ENCODE assay signal across 8 mouse cellular contexts in the genomic region with DNA sequence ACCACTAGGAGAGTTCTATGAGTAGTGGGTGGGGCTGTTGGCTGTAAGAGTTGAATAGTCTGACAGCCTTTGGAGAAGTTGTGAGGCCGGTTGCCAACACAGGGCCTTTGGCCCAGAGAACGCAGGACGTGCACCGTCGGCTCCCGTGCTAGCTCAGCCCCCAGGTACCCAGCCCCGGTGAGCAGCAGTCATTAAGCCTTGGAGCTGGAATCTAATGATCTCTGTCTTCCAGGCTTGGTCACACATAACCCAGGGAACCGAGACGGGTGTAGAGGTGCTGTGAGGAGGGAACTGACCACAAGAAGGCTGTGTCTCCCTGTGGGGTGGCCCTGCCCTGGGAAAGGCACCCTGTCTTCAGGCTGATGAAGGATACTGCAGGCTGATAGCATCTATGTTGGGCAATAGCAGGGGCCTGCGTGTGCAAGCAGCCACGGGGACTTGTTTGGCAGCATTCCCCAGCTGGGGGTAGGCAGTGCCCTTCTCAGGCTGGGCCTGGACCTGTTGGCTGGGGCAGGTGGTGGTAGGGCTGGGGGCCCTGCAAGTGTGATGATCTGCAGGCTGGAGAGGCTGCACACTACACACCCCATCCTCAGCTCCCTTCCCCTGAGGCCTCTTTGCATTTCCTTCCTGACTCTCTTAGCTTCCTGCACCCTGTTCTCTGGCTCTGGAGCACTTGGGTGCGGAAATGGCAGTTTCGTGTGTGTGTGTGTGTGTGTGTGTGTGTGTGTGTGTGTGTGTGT.
DNase-seq lines count a peak whose midpoint lies in the region; ATAC-seq and TF ChIP-seq lines count a peak whose summit lies in the region.

No protein-coding gene starts in this region.

- no peak overlapping the region for H3K4me3 ChIP-seq in bone marrow, adult 2 months (replicated peaks; ENCODE audit: control insufficient read depth, low read depth, low read length)
- no peak overlapping the region for H3K4me3 ChIP-seq in intestine, embryonic 16.5 days (ENCODE audit: low read length)
- no peak overlapping the region for H3K4me3 ChIP-seq in lung, adult 2 months (replicated peaks; ENCODE audit: extremely low read depth, low read depth, low read length)

- WGBS in bone marrow, adult 2 months, result 8% methylated on average over 13 of the region's 13 CpGs
- WGBS in intestine, embryonic 16.5 days, result 46% methylated on average over 13 of the region's 13 CpGs
- 15% methylated on average over 13 of the region's 13 CpGs for WGBS in lung, adult 2 months

- intact Hi-C loops in left cerebral cortex, postnatal 4 days (cut with DNase I), result no loop called here

- H3K4me1 ChIP-seq in bone marrow, adult 2 months (ENCODE audit: control insufficient read depth, insufficient read depth, low read length), result peaks cover 10% of the 10 kb centered on the region
- H3K4me1 ChIP-seq in intestine, embryonic 16.5 days (ENCODE audit: control insufficient read depth, insufficient read depth, low read length), result peaks cover 42% of the 10 kb centered on the region
- peaks cover 28% of the 10 kb centered on the region for H3K4me1 ChIP-seq in lung, adult 2 months (ENCODE audit: control insufficient read depth, insufficient read depth, low read length)

- ATAC-seq in intestine, embryonic 16.5 days, result peak; percentile 52

- no peaks in the 10 kb centered on the region for H3K9me3 ChIP-seq in intestine, embryonic 16.5 days (ENCODE audit: control insufficient read depth, low read length)

- no peaks in the 10 kb centered on the region for H3K27me3 ChIP-seq in intestine, embryonic 16.5 days (replicated peaks; ENCODE audit: control insufficient read depth, insufficient read depth, low read length)

- TF ChIP-seq POLR2A in bone marrow, adult 2 months (IDR thresholded peaks at IDR 0.05; ENCODE audit: borderline replicate concordance, control insufficient read depth, low read depth, low read length), result no peak
- no peak for TF ChIP-seq POLR2A in lung, adult 2 months (IDR thresholded peaks at IDR 0.05; ENCODE audit: borderline replicate concordance, extremely low read depth, low read depth, low read length)

- no peak for TF ChIP-seq CTCF in bone marrow, adult 2 months (IDR thresholded peaks at IDR 0.05; ENCODE audit: control insufficient read depth, insufficient read depth, low read length)
- TF ChIP-seq CTCF in lung, adult 2 months (IDR thresholded peaks at IDR 0.05; ENCODE audit: insufficient read depth, low read length), result no peak

- H3K27ac ChIP-seq in bone marrow, adult 2 months (ENCODE audit: control insufficient read depth, insufficient read depth, low read depth, low read length, poor library complexity), result peak overlapping the region; percentile 42
- peak overlapping the region; percentile 63 for H3K27ac ChIP-seq in intestine, embryonic 16.5 days (ENCODE audit: low read length)

- peaks cover 11% of the 10 kb centered on the region for H3K36me3 ChIP-seq in intestine, embryonic 16.5 days (ENCODE audit: control insufficient read depth, insufficient read depth, low read length)

- DNase-seq in CD4-positive, CD25-positive, alpha-beta regulatory T cell, adult 2 months (ENCODE audit: low read depth, low spot score), result peak; percentile 57
- peak; percentile 58 for DNase-seq in lung, adult 2 months
- DNase-seq in urinary bladder, adult 2 months (ENCODE audit: low spot score), result peak; percentile 68
- no peak for DNase-seq in spleen, postnatal 14 days (ENCODE audit: low spot score in 2 of 2)
- DNase-seq in left cerebral cortex, postnatal 4 days, result no peak
- DNase-seq in frontal cortex, adult 2 months (ENCODE audit: extremely low spot score in 1 of 2, low spot score in 1 of 2), result no peak

- H3K9ac ChIP-seq in intestine, embryonic 16.5 days (ENCODE audit: low read depth, low read length), result peak overlapping the region; percentile 47

- no peak overlapping the region for H3K4me2 ChIP-seq in intestine, embryonic 16.5 days (ENCODE audit: low read depth, low read length)

Comparison
In these comparisons a context has a peak if more than half of its experiments do, and no peak if none do; other contexts are left out.
1. DNase-seq: peak in CD4-positive, CD25-positive, alpha-beta regulatory T cell, adult 2 months (single experiment), lung, adult 2 months (single experiment) and urinary bladder, adult 2 months (single experiment); none in spleen, postnatal 14 days (0 of 2), left cerebral cortex, postnatal 4 days (single experiment) and frontal cortex, adult 2 months (0 of 2).